Mouse (Mus musculus) R1 (cell line): ENCODE results near the gene Cwc22.

Experiments used
- DNase-seq: peaks from one replicate; pipeline ENCODE4 v3.0.0-alpha.2; 2018; ENCODE audit warnings: low read depth, low spot score

The Cwc22 gene

DNA sequence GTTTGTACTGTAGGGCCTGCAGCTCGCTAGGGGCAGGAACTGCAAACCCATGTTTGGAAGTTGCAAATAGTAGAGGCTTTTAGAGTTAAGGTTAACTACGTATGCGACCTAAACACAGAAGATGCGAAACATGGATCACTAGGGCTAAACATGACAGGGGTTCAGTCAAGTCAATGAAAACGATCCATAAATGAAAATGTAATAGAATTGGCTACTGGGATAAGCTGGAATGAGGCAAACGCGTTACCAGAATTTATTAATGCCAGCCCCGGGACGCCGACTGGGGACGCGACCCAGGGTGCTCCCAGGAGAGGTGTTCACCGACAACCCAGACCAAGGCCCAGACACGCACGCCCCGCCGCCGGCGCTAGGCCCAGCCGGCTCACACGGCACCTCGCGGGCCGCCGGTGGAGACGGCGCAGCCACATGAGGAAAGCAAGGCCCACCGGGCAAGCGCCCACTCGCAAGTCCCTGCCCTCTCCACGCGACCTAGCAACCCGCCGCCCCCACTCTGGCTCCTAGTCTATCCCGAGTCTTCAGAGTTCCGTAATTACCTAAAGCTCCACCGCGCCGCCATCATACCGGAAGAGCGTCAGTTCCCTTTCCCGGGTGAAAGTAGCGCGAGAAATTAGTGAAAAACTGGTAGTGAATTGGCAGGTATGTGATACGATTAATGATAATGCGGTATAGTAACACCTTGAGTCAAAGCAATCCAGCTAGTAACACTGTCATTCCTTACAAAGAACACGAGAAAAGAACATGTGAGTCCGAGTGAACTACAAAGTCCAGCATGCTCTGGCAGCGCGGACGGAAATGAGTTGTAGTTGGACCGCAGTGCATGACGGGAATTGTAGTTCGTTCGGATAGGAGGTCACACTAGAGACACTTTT is at the start of gene Cwc22:
Gene Cwc22 (minus strand): TSS at position 780 of the 890 bp plus-strand sequence.
- peak; percentile 93 for DNase-seq

GRCm38 (mm10) chr2:77993727-77994401 is 47.7 kb upstream of the Cwc22 start:
- DNase-seq = no peak

GRCm38 (mm10) chr2:77992951-77993604 is 46.9 kb upstream of the Cwc22 start:
- no peak for DNase-seq

DNA sequence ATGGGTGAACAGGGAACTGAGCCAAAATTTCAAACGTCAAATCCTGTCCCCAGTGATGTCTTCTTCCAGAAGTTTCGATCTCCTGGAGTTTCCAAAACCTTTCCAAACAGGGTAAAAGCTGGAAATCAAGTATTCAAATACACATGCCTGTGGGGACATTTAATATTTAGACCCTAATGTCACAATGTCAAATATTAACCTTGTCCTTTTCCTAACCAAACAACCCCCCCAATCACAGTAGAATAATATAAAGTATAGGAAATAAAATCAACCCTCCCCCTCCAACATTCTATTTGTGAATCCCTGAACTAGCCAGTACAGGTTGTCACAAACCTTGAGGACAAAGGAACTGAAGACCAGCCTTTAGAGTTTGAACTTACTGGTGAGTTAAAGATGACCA is 44.6 kb upstream of the Cwc22 start:
- DNase-seq = no peak

GRCm38 (mm10) chr2:77990121-77990520 is 43.9 kb upstream of the Cwc22 start:
- no peak for DNase-seq

DNA sequence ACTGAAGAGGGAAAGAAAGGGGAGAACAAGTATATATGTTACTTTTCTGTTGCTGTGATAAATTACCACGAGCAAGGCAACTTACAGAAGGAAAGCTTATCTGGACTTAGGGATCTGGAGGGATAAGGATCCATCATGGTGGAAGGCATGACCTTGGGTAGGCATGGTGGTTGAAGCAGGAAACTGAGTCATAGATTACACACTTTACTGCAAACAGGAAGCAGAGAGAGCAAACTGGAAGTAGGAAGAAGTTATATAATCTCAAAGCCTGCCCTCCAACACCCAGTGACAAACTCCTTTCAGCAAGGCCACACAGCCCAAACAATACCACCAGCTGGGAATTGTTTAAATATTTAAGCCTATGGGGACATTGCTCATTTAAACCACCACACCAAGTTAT is 43.2 kb upstream of the Cwc22 start:
- DNase-seq = no peak

- no peak for DNase-seq
Observed at GRCm38 (mm10) chr2:77985991-77986730, 40.0 kb upstream of the Cwc22 start.

DNA sequence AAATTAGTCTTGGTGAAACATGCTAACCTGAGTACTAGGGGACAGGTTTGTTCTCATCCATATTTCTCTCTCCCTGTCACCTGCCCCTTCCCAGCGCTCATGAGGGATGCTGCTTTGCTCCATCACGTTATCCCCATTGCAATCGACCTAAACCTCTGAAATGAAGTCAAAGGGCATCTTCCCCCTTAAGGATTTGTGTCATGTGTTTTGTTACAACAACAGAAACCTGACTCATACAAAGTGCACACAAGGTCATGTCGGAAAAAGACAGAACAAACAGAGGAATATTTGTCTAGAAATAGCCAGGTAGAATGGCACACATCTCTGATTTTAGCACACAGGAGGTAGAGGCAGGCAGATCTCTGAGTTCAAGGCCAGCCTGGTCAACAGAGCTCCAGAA is 38.0 kb upstream of the Cwc22 start:
- no peak for DNase-seq

GRCm38 (mm10) chr2:77981826-77982225 is 35.7 kb upstream of the Cwc22 start:
- no peak for DNase-seq

DNA sequence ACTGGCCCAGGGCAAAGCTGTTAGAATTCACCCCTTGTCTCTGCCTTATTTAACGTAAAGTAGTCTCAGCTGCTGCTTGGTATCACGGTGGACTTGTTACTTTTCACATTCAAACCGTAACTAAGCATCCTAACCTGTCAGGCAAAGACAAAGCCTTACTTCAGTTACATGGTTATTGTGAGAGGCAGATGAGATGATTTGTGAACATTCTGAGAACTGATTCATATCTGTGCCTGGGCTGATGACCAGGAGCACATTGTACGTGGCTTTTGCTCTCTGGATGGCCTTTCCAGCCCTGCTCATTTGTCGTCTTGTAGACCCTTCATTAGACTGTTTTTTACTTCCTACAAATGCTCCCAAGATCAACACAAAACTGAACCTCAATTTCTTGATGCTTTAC is 34.5 kb upstream of the Cwc22 start:
- DNase-seq = no peak

DNA sequence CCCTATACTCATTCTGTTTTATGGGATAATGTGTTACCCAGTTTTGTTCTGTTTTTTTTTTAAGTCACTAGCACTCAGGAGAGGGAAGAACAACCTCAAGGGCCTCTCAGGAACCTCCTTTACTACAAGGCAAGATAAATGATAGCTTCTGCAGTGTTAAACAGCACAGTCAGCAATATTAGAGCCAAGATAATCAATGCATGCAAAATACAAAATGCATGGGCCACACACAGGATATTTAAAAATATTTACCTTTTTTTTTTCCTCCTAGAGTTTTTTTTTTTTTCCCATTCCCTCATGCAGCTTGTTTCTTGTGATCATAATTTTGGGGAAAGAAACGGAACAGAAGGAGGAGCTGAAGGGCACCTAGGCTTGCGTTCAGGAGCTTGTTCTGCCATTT is 33.3 kb upstream of the Cwc22 start:
- no peak for DNase-seq

GRCm38 (mm10) chr2:77979081-77979480 is 32.9 kb upstream of the Cwc22 start:
- no peak for DNase-seq

DNA sequence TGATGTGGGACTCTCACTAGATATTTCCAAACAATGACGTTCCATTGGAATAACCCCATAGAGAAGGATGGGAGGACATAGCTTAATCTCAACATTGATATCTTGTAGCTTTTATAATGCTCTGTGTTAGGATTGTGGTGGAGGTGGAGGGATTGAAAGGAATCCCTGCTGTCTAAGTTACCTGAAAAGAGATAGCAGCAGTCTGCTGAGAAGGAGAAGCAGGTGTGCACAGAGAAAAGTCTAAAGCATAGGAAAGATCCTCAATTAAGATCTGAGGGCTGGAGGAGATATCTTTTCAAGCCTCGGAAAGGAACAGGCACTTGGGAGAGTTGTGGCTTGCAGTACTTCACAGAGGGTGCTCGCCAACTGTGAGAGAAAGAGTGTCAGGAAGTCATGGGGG is 32.1 kb upstream of the Cwc22 start:
- DNase-seq = no peak

GRCm38 (mm10) chr2:77976321-77976920 is 30.2 kb upstream of the Cwc22 start:
- no peak for DNase-seq

DNA sequence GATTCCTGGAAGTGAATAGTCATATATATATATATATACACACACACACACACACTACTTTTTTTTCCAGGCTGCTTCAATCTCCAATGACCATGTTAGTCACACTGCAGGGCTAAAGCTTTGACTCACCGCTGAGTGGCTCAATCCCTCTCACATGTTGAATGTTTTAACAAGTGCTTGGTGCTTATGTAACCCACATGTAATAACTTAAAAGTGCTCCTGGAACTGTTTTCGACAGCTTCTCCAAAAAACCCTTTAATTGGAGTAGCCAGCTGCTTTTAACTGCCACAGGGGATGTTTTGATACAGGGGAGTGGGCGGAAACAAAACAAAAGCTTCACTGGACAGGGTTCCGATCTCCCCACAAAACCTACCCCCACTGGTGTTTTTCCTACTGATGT is 29.4 kb upstream of the Cwc22 start:
- DNase-seq = no peak

DNA sequence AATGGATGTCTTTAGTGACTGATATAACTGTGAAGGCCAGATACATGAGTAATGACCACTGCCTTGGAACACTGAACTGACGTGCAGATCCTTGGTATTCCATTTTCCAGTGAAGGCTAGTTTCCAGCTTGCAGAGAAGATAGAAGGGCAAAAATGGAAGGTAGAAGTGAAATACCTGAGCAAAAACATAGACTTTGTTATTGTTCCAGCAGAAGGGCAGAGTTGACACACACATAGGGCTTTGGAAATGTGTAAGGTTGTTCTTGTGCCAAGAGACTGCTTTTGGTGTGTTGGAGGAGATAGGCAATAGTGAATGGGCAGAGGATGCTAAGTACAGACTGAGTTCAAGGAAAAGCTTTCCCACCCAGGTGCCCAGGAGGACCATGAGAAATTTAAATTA is 28.8 kb upstream of the Cwc22 start:
- DNase-seq = no peak

DNA sequence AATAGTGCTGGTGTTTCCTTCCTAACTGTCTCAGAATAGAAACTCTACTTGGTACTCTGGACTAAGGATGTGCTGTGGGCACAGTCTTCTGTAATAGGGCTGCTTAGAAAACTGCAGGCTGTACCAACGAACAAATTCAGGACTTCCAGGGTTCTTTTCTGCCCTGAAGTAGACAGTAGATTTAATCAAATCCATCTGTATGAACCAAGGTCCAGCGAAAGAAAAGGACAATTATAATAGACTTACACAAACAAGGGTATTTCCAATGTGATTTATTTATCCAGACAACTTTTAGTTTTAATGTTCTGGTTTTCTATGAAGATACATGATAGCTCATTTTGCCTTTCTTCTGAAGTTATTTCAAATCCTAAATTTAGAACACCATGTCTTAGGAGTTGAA is 28.2 kb upstream of the Cwc22 start:
- no peak for DNase-seq

DNA sequence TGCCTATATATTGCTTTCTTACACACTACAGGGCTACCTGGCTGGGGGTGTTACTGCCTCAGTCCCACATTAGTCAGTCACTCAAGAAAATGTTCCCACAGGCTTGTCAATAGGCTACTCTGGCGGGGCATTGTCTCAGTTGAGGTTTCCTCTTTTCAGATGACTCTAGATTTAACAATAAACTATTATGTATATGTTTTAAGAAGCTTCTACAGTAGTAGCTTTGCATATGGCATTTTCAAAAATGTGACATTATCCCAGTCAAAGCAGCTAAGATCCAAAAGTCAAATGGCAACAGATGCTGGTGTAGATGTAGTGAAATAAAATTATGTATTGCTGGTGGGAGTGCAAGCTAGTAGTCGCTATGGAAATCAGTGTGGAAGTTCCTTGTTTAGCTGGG is 27.1 kb upstream of the Cwc22 start:
- no peak for DNase-seq

DNA sequence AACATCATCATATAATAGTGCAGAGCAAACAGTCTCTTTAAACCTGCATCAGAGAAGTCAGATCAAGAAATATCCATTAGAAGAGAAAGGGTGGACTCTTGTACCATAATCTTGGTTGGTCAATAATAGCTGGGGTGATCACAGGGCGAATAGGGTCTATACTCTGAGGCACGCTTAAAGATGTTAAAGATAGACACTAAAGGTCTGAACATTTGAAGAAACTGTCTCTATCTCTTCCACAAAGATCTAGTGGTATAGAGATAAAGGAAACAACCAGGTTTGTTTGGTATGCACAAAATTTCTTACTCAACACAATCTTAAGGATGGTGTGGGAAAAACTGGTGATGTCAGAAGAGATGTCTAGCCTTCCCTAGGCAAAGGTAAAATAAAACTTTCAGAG is 26.4 kb upstream of the Cwc22 start:
- no peak for DNase-seq

DNA sequence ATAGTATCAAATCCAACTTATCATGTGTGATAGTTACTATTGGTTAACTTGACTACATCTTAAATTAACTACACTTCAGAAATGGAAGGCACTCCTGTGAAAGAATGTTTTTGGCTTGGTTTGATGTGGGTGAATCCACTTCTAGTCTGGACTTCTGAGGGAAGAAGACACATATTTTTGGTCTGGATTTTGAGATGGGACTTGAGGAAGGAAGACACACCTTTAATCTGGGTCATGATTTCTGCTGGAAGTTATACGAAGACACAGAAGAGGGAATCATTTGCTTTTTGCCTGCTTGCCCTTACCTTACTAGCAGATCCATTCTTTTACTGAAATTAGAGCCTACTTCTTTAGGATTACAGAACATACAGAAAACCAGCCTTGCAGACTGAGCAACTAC is 25.7 kb upstream of the Cwc22 start:
- DNase-seq = no peak

DNA sequence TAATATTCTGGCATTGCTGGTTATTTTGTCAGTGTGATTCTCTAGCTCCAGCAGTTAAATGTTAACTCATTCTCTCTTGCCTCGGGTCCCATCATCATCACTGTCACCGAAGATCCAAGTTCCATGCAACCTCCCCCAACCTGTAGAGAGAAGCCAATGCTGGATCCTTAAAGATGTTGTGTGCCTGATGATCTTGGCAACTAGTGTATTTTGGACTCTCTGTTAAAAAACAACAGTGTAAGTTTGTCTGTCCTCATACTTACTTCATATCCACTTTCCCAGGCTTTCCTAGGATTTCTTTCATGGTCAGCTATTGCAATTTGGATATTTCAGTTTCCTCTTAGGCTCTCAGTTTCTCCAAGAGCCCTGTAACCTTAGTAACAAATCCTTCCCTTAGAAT is 25.2 kb upstream of the Cwc22 start:
- DNase-seq = no peak

DNA sequence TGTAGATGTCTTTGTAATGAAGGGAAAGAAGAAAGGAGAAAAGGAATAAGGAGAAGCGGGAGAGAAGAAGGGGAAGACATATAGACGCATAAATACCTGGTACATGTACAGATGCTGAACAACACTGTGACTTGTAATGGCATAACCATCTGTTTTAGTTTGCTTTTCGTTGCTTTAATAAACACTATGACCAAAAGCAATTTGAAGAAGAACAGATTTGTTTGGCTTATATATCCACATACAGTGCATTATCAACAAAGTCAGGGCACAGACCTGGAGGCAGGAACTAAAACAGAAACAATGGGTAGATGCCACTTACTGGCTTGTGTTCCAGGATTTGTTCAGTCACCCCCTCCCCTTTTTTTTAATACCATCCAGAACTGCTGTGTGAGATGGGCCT is 24.4 kb upstream of the Cwc22 start:
- DNase-seq = no peak
